Mouse (Mus musculus) adrenal gland, adult 2 months (tissue): ENCODE results near the gene Rnf126. TPM values are rescaled to one million over a fixed set of nuclear protein-coding genes. Genes with fewer than 3 reads are reported as not detected.

Source experiments
- DNase-seq: peaks from one replicate; pipeline ENCODE4 v3.0.0; 2021
- polyA plus RNA-seq: library from polyadenylated mRNA; depleted of rRNA; stranded (reverse); fragments of >200 nt; gene quantifications from 2 replicates; pipeline ENCODE4 v1.2.3, GENCODE M21; 2012
- total RNA-seq, 2 experiments: library from RNA; stranded (reverse); gene quantifications; 2 replicates each; pipeline ENCODE4 v1.2.3; 2021

Gene Rnf126
- total and polyA plus RNA-seq, 3 experiments = 51.6 to 222 (median 51.8) TPM

- peak; percentile 84 for DNase-seq
Measured at GRCm38 (mm10) chr10:79793051-79793737, 26.4 kb upstream of the Rnf126 start, which contains the start of gene Palm. Palm (plus strand) TSS chr10:79793572.

- DNase-seq = no peak
Measured at GRCm38 (mm10) chr10:79792339-79793040, 25.7 kb upstream of the Rnf126 start.

- no peak for DNase-seq
Measured at GRCm38 (mm10) chr10:79790861-79791260, 24.1 kb upstream of the Rnf126 start, which contains the start of gene Prss57. Prss57 (minus strand) TSS chr10:79790961.

- no peak for DNase-seq
Measured at GRCm38 (mm10) chr10:79789581-79789980, 22.8 kb upstream of the Rnf126 start.

GRCm38 (mm10) chr10:79788386-79789158 is 21.8 kb upstream of the Rnf126 start:
- DNase-seq = peak; percentile 69

GRCm38 (mm10) chr10:79783920-79784800 is 17.4 kb upstream of the Rnf126 start:
- no peak for DNase-seq

- no peak for DNase-seq
Measured at GRCm38 (mm10) chr10:79783050-79783449, 16.3 kb upstream of the Rnf126 start.

- no peak for DNase-seq
Measured at GRCm38 (mm10) chr10:79781956-79782355, 15.2 kb upstream of the Rnf126 start.

GRCm38 (mm10) chr10:79781139-79781538 is 14.4 kb upstream of the Rnf126 start:
- no peak for DNase-seq

- no peak for DNase-seq
Measured at GRCm38 (mm10) chr10:79780664-79781015, 13.9 kb upstream of the Rnf126 start.

- peak; percentile 98 for DNase-seq
Measured at GRCm38 (mm10) chr10:79779784-79780663, 13.3 kb upstream of the Rnf126 start.

GRCm38 (mm10) chr10:79779193-79779592 is 12.4 kb upstream of the Rnf126 start:
- DNase-seq = no peak

GRCm38 (mm10) chr10:79778006-79778405 is 11.3 kb upstream of the Rnf126 start:
- peak; percentile 77 for DNase-seq

- peak; percentile 70 for DNase-seq
Measured at GRCm38 (mm10) chr10:79777103-79777531, 10.4 kb upstream of the Rnf126 start, which contains the start of gene Fstl3. Fstl3 (plus strand) TSS chr10:79777272.

- DNase-seq = no peak
Measured at GRCm38 (mm10) chr10:79774486-79775279, 7.9 kb upstream of the Rnf126 start.

- no peak for DNase-seq
Measured at GRCm38 (mm10) chr10:79773208-79773607, 6.5 kb upstream of the Rnf126 start.

- DNase-seq = no peak
Measured at GRCm38 (mm10) chr10:79772320-79772719, 5.6 kb upstream of the Rnf126 start.

- no peak for DNase-seq
Measured at GRCm38 (mm10) chr10:79769329-79769728, 2.6 kb upstream of the Rnf126 start.

GRCm38 (mm10) chr10:79768400-79768799 is 1.6 kb upstream of the Rnf126 start:
- peak; percentile 75 for DNase-seq
